Mouse (Mus musculus) embryonic facial prominence, embryonic 12.5 days (tissue): ENCODE data around the gene Dbp. TPM values are rescaled to one million over a fixed set of nuclear protein-coding genes. Genes with fewer than 3 reads are reported as not detected.

Source experiments
- ATAC-seq: fragments of 200-750 bp; cut with Nextera tagmentation; 2 replicates; pipeline ENCODE4 v1.8.0; 2017; ENCODE audit not compliant: insufficient number of reproducible peaks, insufficient read depth, low FRiP score, low TSS enrichment
- H3K27ac ChIP-seq: fragments of 300-500 bp; sonication (generic); 2 replicates; pipeline ENCODE4 v1.5.1; 2016; ENCODE audit warnings: mild to moderate bottlenecking
- H3K27me3 ChIP-seq: fragments of 300-500 bp; sonication (generic); 2 replicates; pipeline ENCODE4 v1.6.1; 2016; ENCODE audit warnings: mild to moderate bottlenecking, moderate library complexity
- H3K36me3 ChIP-seq: fragments of 300-500 bp; sonication (generic); 2 replicates; pipeline ENCODE4 v1.6.1; 2016; ENCODE audit warnings: mild to moderate bottlenecking
- H3K4me1 ChIP-seq: fragments of 300-500 bp; sonication (generic); 2 replicates; pipeline ENCODE4 v1.6.1; 2016
- H3K4me2 ChIP-seq: fragments of 300-500 bp; sonication (generic); replicated peaks from 2 replicates; pipeline ENCODE4 v1.6.1; 2016; ENCODE audit warnings: mild to moderate bottlenecking, moderate library complexity
- H3K4me3 ChIP-seq: fragments of 300-500 bp; sonication (generic); 2 replicates; pipeline ENCODE4 v1.5.1; 2016; ENCODE audit warnings: mild to moderate bottlenecking
- H3K9ac ChIP-seq: fragments of 300-500 bp; sonication (generic); 2 replicates; pipeline ENCODE4 v1.6.1; 2016; ENCODE audit warnings: mild to moderate bottlenecking, moderate library complexity
- H3K9me3 ChIP-seq: fragments of 300-500 bp; sonication (generic); 2 replicates; pipeline ENCODE4 v1.6.1; 2016; ENCODE audit warnings: mild to moderate bottlenecking, moderate library complexity
- WGBS: fragments of 180-500 bp; shearing (Covaris S2); methylation state at CpG from one replicate; pipeline ENCODE4 v1.1.7; 2016; 5-methylcytosine and 5-hydroxymethylcytosine counted together
- polyA plus RNA-seq: library from polyadenylated mRNA; unstranded; fragments of >200 nt; fragmentation: Nextera tagmentation; extraction: Ambion mirVana; gene quantifications from 2 replicates; pipeline ENCODE4 v1.2.1, GENCODE M21; 2016

Gene Dbp
- polyA plus RNA-seq, 1 experiment from 2014 or later: 6.9 TPM

- Histone ChIP-seq H3K4me1 (peaks cover 45% of the 10 kb centered on the region), H3K9ac (peak overlapping the region; percentile 87), H3K9me3 (no peaks in the 10 kb centered on the region), H3K27ac (peak overlapping the region; percentile 85), H3K27me3 (no peaks in the 10 kb centered on the region), H3K4me2 (peak overlapping the region; percentile 98), H3K36me3 (peaks cover 23% of the 10 kb centered on the region), H3K4me3 (peak overlapping the region; percentile 63)
- under 1% methylated on average over 45 of the region's 45 CpGs for WGBS
- no peak for ATAC-seq
Observed at GRCm38 (mm10) chr7:45706721-45707241, 1.9 kb downstream of the Dbp start.

- peak overlapping the region; percentile 85 for H3K27ac ChIP-seq
- H3K9me3 ChIP-seq: no peaks in the 10 kb centered on the region
- under 1% methylated on average over 27 of the region's 27 CpGs for WGBS
- H3K4me1 ChIP-seq: peaks cover 45% of the 10 kb centered on the region
- peaks cover 30% of the 10 kb centered on the region for H3K36me3 ChIP-seq
- no peaks in the 10 kb centered on the region for H3K27me3 ChIP-seq
- H3K9ac ChIP-seq: peak overlapping the region; percentile 24; the same call in 1 of the 2 replicates
- H3K4me2 ChIP-seq: peak overlapping the region; percentile 98
- H3K4me3 ChIP-seq: peak overlapping the region; percentile 63
- no peak for ATAC-seq
Observed at GRCm38 (mm10) chr7:45707375-45707967, 2.6 kb downstream of the Dbp start.

GRCm38 (mm10) chr7:45708221-45708761, 3.4 kb downstream of the Dbp start:
- WGBS: 38% methylated on average over 13 of the region's 13 CpGs
- Histone ChIP-seq H3K27ac (peak overlapping the region; percentile 85; the same call in 1 of the 2 replicates), H3K27me3 (no peaks in the 10 kb centered on the region)

GRCm38 (mm10) chr7:45709036-45709435, 4.1 kb downstream of the Dbp start:
- 0 out of 2 replicates have a peak overlapping the region, but pooled peaks have one; percentile 3 for H3K4me3 ChIP-seq
- peaks cover 40% of the 10 kb centered on the region for H3K4me1 ChIP-seq
- peak overlapping the region; percentile 98; the same call in 1 of the 2 replicates for H3K4me2 ChIP-seq
- WGBS: 47% methylated on average over 6 of the region's 6 CpGs
- H3K9me3 ChIP-seq: no peaks in the 10 kb centered on the region
- H3K9ac ChIP-seq: no peak overlapping the region
- no peak for ATAC-seq
- H3K27me3 ChIP-seq: no peaks in the 10 kb centered on the region
- peaks cover 44% of the 10 kb centered on the region for H3K36me3 ChIP-seq
- H3K27ac ChIP-seq: no peak overlapping the region; the same call in 1 of the 2 replicates

More at GRCm38 (mm10) chr7:45708221-45708761, 3.4 kb downstream of the Dbp start:
- no peak for ATAC-seq
- H3K36me3 ChIP-seq: peaks cover 38% of the 10 kb centered on the region
- H3K4me2 ChIP-seq: peak overlapping the region; percentile 98
- no peaks in the 10 kb centered on the region for H3K9me3 ChIP-seq
- peak overlapping the region; percentile 3; the same call in 1 of the 2 replicates for H3K4me3 ChIP-seq
- H3K4me1 ChIP-seq: peaks cover 45% of the 10 kb centered on the region
- H3K9ac ChIP-seq: peak overlapping the region; percentile 7; the same call in 1 of the 2 replicates

GRCm38 (mm10) chr7:45709677-45710355, 4.9 kb downstream of the Dbp start:
- H3K27me3 ChIP-seq: no peaks in the 10 kb centered on the region
- H3K36me3 ChIP-seq: peaks cover 46% of the 10 kb centered on the region
- peaks cover 47% of the 10 kb centered on the region for H3K4me1 ChIP-seq
- H3K27ac ChIP-seq: no peak overlapping the region; the same call in 1 of the 2 replicates
- no peak for ATAC-seq
- H3K9me3 ChIP-seq: no peaks in the 10 kb centered on the region
- 79% methylated on average over 14 of the region's 14 CpGs for WGBS
- H3K9ac ChIP-seq: no peak overlapping the region
- H3K4me3 ChIP-seq: no peak overlapping the region
- no peak overlapping the region for H3K4me2 ChIP-seq

GRCm38 (mm10) chr7:45710477-45711191, 5.7 kb downstream of the Dbp start:
- H3K36me3 ChIP-seq: peaks cover 46% of the 10 kb centered on the region

GRCm38 (mm10) chr7:45711316-45712021, 6.6 kb downstream of the Dbp start:
- WGBS: 93% methylated on average over 24 of the region's 24 CpGs
- Histone ChIP-seq H3K4me1 (peaks cover 51% of the 10 kb centered on the region), H3K36me3 (peaks cover 46% of the 10 kb centered on the region), H3K27ac (no peak overlapping the region), H3K4me3 (no peak overlapping the region), H3K27me3 (no peaks in the 10 kb centered on the region), H3K9me3 (no peaks in the 10 kb centered on the region), H3K9ac (no peak overlapping the region), H3K4me2 (no peak overlapping the region)
- no peak for ATAC-seq

More at GRCm38 (mm10) chr7:45710477-45711191, 5.7 kb downstream of the Dbp start:
- no peak overlapping the region for H3K27ac ChIP-seq
- no peak for ATAC-seq
- no peak overlapping the region for H3K9ac ChIP-seq
- WGBS: 90% methylated on average over 20 of the region's 20 CpGs
- H3K4me1 ChIP-seq: peaks cover 47% of the 10 kb centered on the region
- no peak overlapping the region for H3K4me3 ChIP-seq
- no peak overlapping the region for H3K4me2 ChIP-seq
- no peaks in the 10 kb centered on the region for H3K27me3 ChIP-seq
- no peaks in the 10 kb centered on the region for H3K9me3 ChIP-seq

GRCm38 (mm10) chr7:45712022-45712757, 7.3 kb downstream of the Dbp start:
- peaks cover 54% of the 10 kb centered on the region for H3K4me1 ChIP-seq
- H3K9me3 ChIP-seq: no peaks in the 10 kb centered on the region
- no peak overlapping the region for H3K4me2 ChIP-seq
- WGBS: 89% methylated on average over 21 of the region's 21 CpGs
- no peak overlapping the region for H3K4me3 ChIP-seq
- H3K27ac ChIP-seq: no peak overlapping the region
- peaks cover 46% of the 10 kb centered on the region for H3K36me3 ChIP-seq
- H3K27me3 ChIP-seq: no peaks in the 10 kb centered on the region
- no peak for ATAC-seq
- H3K9ac ChIP-seq: no peak overlapping the region

- H3K27ac ChIP-seq: no peak overlapping the region
- ATAC-seq: no peak
- no peak overlapping the region for H3K9ac ChIP-seq
- WGBS: 90% methylated on average over 16 of the region's 16 CpGs
- H3K4me1 ChIP-seq: peaks cover 43% of the 10 kb centered on the region
- no peaks in the 10 kb centered on the region for H3K27me3 ChIP-seq
- H3K9me3 ChIP-seq: no peaks in the 10 kb centered on the region
- H3K4me2 ChIP-seq: no peak overlapping the region
- peaks cover 46% of the 10 kb centered on the region for H3K36me3 ChIP-seq
- no peak overlapping the region for H3K4me3 ChIP-seq
Observed at GRCm38 (mm10) chr7:45713396-45713795, 8.5 kb downstream of the Dbp start.

GRCm38 (mm10) chr7:45713881-45714520, 9.1 kb downstream of the Dbp start:
- H3K36me3 ChIP-seq: peaks cover 46% of the 10 kb centered on the region
- no peak overlapping the region for H3K27ac ChIP-seq
- H3K9ac ChIP-seq: peak overlapping the region; percentile 71; the same call in 1 of the 2 replicates
- H3K9me3 ChIP-seq: no peaks in the 10 kb centered on the region
- 75% methylated on average over 6 of the region's 6 CpGs for WGBS
- H3K4me1 ChIP-seq: peaks cover 40% of the 10 kb centered on the region
- no peaks in the 10 kb centered on the region for H3K27me3 ChIP-seq
- H3K4me3 ChIP-seq: peak overlapping the region; percentile 69
- ATAC-seq: no peak
- H3K4me2 ChIP-seq: peak overlapping the region; percentile 95
